Mouse (Mus musculus): ENCODE measurements around the gene Map4k4. TPM values are rescaled to one million over a fixed set of nuclear protein-coding genes. Genes with fewer than 3 reads are reported as not detected.
A peak's percentile ranks its signal among the peaks of the same experiment; 100 is the strongest.

Map4k4 gene
- polyA plus RNA-seq, 1 experiment = 147 TPM

DNA sequence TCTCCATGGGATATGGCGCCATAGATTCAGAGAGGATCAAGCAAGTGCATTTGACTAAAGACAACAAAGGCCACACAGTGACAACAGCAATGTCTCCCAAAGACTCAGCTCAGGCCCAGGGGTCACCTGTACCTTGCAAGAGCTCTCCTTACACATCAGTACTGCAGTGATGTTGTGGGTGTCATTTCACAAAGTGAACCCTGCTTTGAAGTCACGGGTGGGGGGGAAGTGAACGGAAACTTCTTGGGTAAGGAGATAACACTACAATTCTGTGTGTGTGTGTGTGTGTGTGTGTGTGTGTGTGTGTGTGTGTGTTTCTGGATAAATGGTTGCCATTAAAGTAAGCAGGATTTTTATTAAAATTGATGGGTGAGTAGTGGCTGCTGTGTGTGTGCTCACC lies 53.9 kb downstream of the Map4k4 start:
- H3K27me3 ChIP-seq (ENCODE audit: control insufficient read depth, insufficient read depth, insufficient read length) = no peaks in the 10 kb centered on the region
- H3ac ChIP-seq (ENCODE audit: control insufficient read depth, insufficient read length) = no peak overlapping the region
- H3K4me2 ChIP-seq (ENCODE audit: low read depth) = no peak overlapping the region
- no peak overlapping the region for H3K4me3 ChIP-seq
- peaks cover 100% of the 10 kb centered on the region for H3K79me2 ChIP-seq (ENCODE audit: control insufficient read depth, insufficient read depth)
- TF ChIP-seq E2F4 (IDR thresholded peaks at IDR 0.05; ENCODE audit: insufficient read depth) = no peak
- TF ChIP-seq POLR2A (IDR thresholded peaks at IDR 0.05; ENCODE audit: insufficient read length, low read depth) = no peak
- TF ChIP-seq CEBPB (IDR thresholded peaks at IDR 0.05; ENCODE audit: insufficient read depth, poor library complexity, severe bottlenecking) = no peak
- TF ChIP-seq TCF12 (IDR thresholded peaks at IDR 0.05; ENCODE audit: insufficient read depth, poor library complexity, severe bottlenecking) = no peak
- H3K36me3 ChIP-seq (ENCODE audit: control insufficient read depth, insufficient read depth) = no peaks in the 10 kb centered on the region

DNA sequence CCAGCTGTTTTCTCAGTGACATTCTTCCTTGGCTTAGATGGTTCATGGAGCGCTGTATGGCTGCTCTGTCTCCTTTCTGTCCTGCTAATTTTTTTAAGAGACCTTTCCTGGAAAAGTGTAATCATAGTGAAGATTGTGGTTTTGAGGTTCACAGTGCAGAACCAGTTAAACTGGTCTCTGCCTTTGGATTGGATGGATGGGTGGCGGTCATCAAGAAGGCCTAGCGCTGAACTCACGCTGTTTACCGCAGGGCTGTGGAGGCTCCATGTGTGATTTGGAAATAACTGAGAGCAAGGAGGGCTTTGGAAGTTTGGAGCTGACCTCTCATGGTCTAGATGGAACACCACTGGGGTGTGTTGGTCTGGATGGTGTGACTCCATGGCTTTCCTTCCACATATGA lies 56.0 kb downstream of the Map4k4 start:
- H3K36me3 ChIP-seq (ENCODE audit: control insufficient read depth, insufficient read depth) = no peaks in the 10 kb centered on the region
- peaks cover 100% of the 10 kb centered on the region for H3K79me2 ChIP-seq (ENCODE audit: control insufficient read depth, insufficient read depth)
- no peak overlapping the region for H3K4me2 ChIP-seq (ENCODE audit: low read depth)
- no peak overlapping the region for H3ac ChIP-seq (ENCODE audit: control insufficient read depth, insufficient read length)
- H3K27me3 ChIP-seq (ENCODE audit: control insufficient read depth, insufficient read depth, insufficient read length) = no peaks in the 10 kb centered on the region
- no peak overlapping the region for H3K4me3 ChIP-seq
- no peak for TF ChIP-seq E2F4 (IDR thresholded peaks at IDR 0.05; ENCODE audit: insufficient read depth)
- no peak for TF ChIP-seq TCF12 (IDR thresholded peaks at IDR 0.05; ENCODE audit: insufficient read depth, poor library complexity, severe bottlenecking)
- TF ChIP-seq REST (IDR thresholded peaks at IDR 0.05; ENCODE audit: insufficient read depth, insufficient read length) = no peak
- no peak for TF ChIP-seq POLR2AphosphoS2 (IDR thresholded peaks at IDR 0.05; ENCODE audit: insufficient read length, low read depth)
- no peak for TF ChIP-seq POLR2A (IDR thresholded peaks at IDR 0.05; ENCODE audit: insufficient read length, low read depth)
- TF ChIP-seq MYOG (IDR thresholded peaks at IDR 0.05; ENCODE audit: control insufficient read depth in 1 of 3, insufficient read depth in 1 of 3, insufficient read length in 2 of 3, low read depth in 2 of 3) = no peak
- TF ChIP-seq TCF3 (IDR thresholded peaks at IDR 0.05; ENCODE audit: insufficient read length, low read depth) = no peak

DNA sequence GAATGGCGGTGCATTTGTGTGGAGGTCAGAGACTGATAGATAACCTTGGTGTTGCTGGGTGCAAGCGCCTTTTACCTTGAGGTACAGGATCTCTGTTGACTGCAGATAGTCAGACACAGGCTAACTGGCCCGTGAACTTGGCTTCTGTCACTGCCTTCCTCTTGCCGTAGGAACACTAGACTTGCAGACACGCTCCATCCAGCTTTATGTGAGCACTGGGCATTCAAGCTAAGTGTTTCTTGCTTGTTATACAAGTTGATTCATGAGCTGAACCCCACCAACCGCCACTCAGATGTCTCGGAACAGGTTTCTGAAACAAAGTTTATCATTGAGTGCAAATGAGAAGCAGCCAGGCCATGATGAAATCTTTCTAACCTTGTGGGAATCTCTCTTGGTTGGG lies 57.3 kb downstream of the Map4k4 start:
- Histone ChIP-seq H3K4me3 (no peak overlapping the region), H3K36me3 (ENCODE audit: control insufficient read depth, insufficient read depth) (peaks cover 10% of the 10 kb centered on the region), H3K79me2 (ENCODE audit: control insufficient read depth, insufficient read depth) (peaks cover 100% of the 10 kb centered on the region), H3ac (ENCODE audit: control insufficient read depth, insufficient read length) (no peak overlapping the region), H3K4me2 (ENCODE audit: low read depth) (no peak overlapping the region), H3K27me3 (ENCODE audit: control insufficient read depth, insufficient read depth, insufficient read length) (no peaks in the 10 kb centered on the region)
- no peak for TF ChIP-seq MYOD1 (IDR thresholded peaks at IDR 0.05; ENCODE audit: control insufficient read depth in 1 of 3, insufficient read length in 2 of 3, low read depth in 2 of 3)
- TF ChIP-seq POLR2AphosphoS2 (IDR thresholded peaks at IDR 0.05; ENCODE audit: insufficient read length, low read depth) = no peak
- no peak for TF ChIP-seq CEBPB (IDR thresholded peaks at IDR 0.05; ENCODE audit: insufficient read depth, poor library complexity, severe bottlenecking)
- no peak for TF ChIP-seq POLR2A (IDR thresholded peaks at IDR 0.05; ENCODE audit: insufficient read length, low read depth)
- no peak for TF ChIP-seq MAX (IDR thresholded peaks at IDR 0.05; ENCODE audit: low read depth)
- no peak for TF ChIP-seq SRF (IDR thresholded peaks at IDR 0.05; ENCODE audit: control insufficient read depth, insufficient read length, low read depth)
- TF ChIP-seq TCF12 (IDR thresholded peaks at IDR 0.05; ENCODE audit: insufficient read depth, poor library complexity, severe bottlenecking) = no peak
- no peak for TF ChIP-seq MYOG (IDR thresholded peaks at IDR 0.05; ENCODE audit: control insufficient read depth in 1 of 3, insufficient read depth in 1 of 3, insufficient read length in 2 of 3, low read depth in 2 of 3)
- TF ChIP-seq REST (IDR thresholded peaks at IDR 0.05; ENCODE audit: insufficient read depth, insufficient read length) = no peak
- TF ChIP-seq TCF3 (IDR thresholded peaks at IDR 0.05; ENCODE audit: insufficient read length, low read depth) = no peak
- TF ChIP-seq E2F4 (IDR thresholded peaks at IDR 0.05; ENCODE audit: insufficient read depth) = no peak

DNA sequence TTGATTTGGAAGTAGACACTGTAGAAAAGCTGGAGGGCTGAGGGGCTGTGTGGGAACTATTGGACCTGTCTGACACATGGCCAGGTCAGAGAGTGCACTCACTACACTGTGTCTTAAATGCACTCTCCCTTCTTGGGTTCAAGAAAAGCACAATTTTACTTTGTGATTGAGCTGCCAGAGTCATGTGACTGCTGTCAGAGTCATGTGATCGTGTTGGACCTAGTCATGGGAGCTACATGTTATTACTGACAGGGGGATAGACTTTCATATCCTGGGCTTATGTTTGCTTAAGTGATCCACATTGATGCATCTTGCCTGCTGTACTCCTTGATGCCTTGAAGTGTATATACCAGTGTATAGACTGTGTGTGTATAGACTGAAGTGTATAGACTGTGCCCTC lies 59.9 kb downstream of the Map4k4 start:
- Histone ChIP-seq H3K79me2 (ENCODE audit: control insufficient read depth, insufficient read depth) (peaks cover 100% of the 10 kb centered on the region), H3K4me3 (no peak overlapping the region), H3ac (ENCODE audit: control insufficient read depth, insufficient read length) (no peak overlapping the region), H3K36me3 (ENCODE audit: control insufficient read depth, insufficient read depth) (peaks cover 18% of the 10 kb centered on the region), H3K4me2 (ENCODE audit: low read depth) (no peak overlapping the region), H3K27me3 (ENCODE audit: control insufficient read depth, insufficient read depth, insufficient read length) (no peaks in the 10 kb centered on the region)
- TF ChIP-seq TCF3 (IDR thresholded peaks at IDR 0.05; ENCODE audit: insufficient read length, low read depth) = no peak
- no peak for TF ChIP-seq E2F4 (IDR thresholded peaks at IDR 0.05; ENCODE audit: insufficient read depth)
- no peak for TF ChIP-seq MYOD1 (IDR thresholded peaks at IDR 0.05; ENCODE audit: control insufficient read depth in 1 of 3, insufficient read length in 2 of 3, low read depth in 2 of 3)
- TF ChIP-seq USF1 (IDR thresholded peaks at IDR 0.05; ENCODE audit: low read depth) = peak; percentile 62

DNA sequence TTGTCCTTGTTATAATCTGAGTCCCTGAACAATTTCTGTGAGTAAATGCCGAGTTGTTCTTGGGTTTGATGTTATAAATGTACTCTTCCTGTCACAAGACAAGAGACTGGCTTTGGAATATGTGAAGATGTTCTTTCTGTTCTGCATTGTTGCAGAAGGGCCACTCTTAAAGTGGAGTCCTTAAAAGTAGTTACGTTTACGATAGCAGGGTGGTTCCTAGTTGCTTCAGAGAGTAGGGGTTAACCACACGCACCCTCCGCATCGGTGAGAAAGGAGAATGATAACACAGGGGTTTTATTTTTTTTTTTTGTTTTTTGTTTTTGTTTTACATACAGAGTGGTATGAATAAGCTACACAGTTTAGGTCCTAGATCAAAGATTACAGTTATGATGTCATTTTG lies 60.4 kb downstream of the Map4k4 start:
- TF ChIP-seq CEBPB (IDR thresholded peaks at IDR 0.05; ENCODE audit: insufficient read depth, poor library complexity, severe bottlenecking) (no peak), REST (IDR thresholded peaks at IDR 0.05; ENCODE audit: insufficient read depth, insufficient read length) (no peak), SRF (IDR thresholded peaks at IDR 0.05; ENCODE audit: control insufficient read depth, insufficient read length, low read depth) (no peak), MAX (IDR thresholded peaks at IDR 0.05; ENCODE audit: low read depth) (no peak), POLR2AphosphoS2 (IDR thresholded peaks at IDR 0.05; ENCODE audit: insufficient read length, low read depth) (no peak), TCF3 (IDR thresholded peaks at IDR 0.05; ENCODE audit: insufficient read length, low read depth) (no peak), POLR2A (IDR thresholded peaks at IDR 0.05; ENCODE audit: insufficient read length, low read depth) (no peak)
- Histone ChIP-seq H3K4me3 (no peak overlapping the region), H3K4me2 (ENCODE audit: low read depth) (no peak overlapping the region), H3K27me3 (ENCODE audit: control insufficient read depth, insufficient read depth, insufficient read length) (no peaks in the 10 kb centered on the region), H3K79me2 (ENCODE audit: control insufficient read depth, insufficient read depth) (peaks cover 98% of the 10 kb centered on the region), H3ac (ENCODE audit: control insufficient read depth, insufficient read length) (no peak overlapping the region), H3K36me3 (ENCODE audit: control insufficient read depth, insufficient read depth) (peaks cover 18% of the 10 kb centered on the region)
